Mouse (Mus musculus) macrophage (primary cell): Measurements from ENCODE around the gene Gm10318. TPM values are rescaled to one million over a fixed set of nuclear protein-coding genes. Genes with fewer than 3 reads are reported as not detected.

Experiments used
- H3K27ac ChIP-seq: fragments of 350-480 bp; formaldehyde crosslinking; 2 replicates; pipeline ENCODE4 v1.9.0; 2021
- H3K36me3 ChIP-seq: fragments of 350-480 bp; formaldehyde crosslinking; 2 replicates; pipeline ENCODE4 v1.9.0; 2021; ENCODE audit errors: inconsistent target
- H3K4me3 ChIP-seq: fragments of 350-480 bp; formaldehyde crosslinking; 2 replicates; pipeline ENCODE4 v1.9.0; 2021; ENCODE audit errors: inconsistent target
- H3K79me2 ChIP-seq: fragments of 350-480 bp; formaldehyde crosslinking; 2 replicates; pipeline ENCODE4 v1.9.0; 2021; ENCODE audit errors: inconsistent target
- WGBS: methylation state at CpG from one replicate; pipeline ENCODE4 v1.1.7; 2026; ENCODE audit warnings: inconsistent platforms; ENCODE audit not compliant: missing documents; 5-methylcytosine and 5-hydroxymethylcytosine counted together
- polyA plus RNA-seq: library from polyadenylated mRNA; stranded (reverse); fragments of 250-400 nt; gene quantifications from 3 replicates; pipeline ENCODE4 v1.2.4, GENCODE M21; 2018; ENCODE audit warnings: inconsistent platforms

Gm10318 gene
- polyA plus RNA-seq, 1 experiment from 2014 or later: not detected

DNA sequence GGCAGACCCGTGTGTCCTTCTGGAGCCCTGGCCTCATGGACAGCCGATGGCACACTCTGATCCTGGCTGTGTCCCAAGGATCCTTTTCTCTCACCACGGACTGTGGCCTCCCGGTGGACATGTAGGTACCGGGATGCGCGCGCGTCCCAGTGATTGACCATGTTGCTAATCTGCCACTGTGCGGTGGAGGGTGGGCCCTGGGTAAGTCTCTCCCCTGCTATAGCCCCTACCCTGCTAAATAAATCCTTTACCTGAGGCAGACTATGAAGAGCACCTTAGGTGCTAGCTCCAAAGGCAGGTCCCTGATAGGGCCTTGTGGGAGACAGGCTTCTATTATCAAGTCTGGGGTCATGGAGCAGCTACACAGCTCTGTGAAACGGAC lies 12.1 kb downstream of the Gm10318 start:
- Histone ChIP-seq H3K36me3 (no peaks in the 10 kb centered on the region), H3K27ac (no peak overlapping the region), H3K4me3 (no peak overlapping the region), H3K79me2 (no peaks in the 10 kb centered on the region)
- WGBS: 25% methylated on average over 11 of the region's 11 CpGs

DNA sequence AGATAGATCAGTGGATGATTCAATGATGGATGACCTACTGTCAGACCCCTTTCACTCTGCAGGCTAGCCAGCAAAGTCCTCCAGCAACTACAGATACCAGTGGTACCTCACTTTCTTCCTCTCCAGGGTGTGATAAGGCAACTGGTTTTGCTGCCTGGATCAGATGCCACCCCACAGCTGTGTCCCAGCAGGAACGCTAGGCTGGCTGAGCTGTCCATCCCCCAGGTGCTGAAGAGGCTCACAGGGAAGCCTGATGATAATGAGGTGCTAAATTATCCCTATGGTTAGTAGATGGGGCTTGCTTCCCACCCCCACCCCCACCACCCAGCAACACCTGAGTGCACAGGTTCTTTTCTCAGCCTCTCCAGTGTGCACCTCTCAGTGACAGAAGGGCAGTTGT lies 14.9 kb downstream of the Gm10318 start:
- no peak overlapping the region for H3K4me3 ChIP-seq
- no peaks in the 10 kb centered on the region for H3K36me3 ChIP-seq
- H3K27ac ChIP-seq: no peak overlapping the region
- WGBS: 86% methylated on average over 1 of the region's 1 CpGs
- no peaks in the 10 kb centered on the region for H3K79me2 ChIP-seq

DNA sequence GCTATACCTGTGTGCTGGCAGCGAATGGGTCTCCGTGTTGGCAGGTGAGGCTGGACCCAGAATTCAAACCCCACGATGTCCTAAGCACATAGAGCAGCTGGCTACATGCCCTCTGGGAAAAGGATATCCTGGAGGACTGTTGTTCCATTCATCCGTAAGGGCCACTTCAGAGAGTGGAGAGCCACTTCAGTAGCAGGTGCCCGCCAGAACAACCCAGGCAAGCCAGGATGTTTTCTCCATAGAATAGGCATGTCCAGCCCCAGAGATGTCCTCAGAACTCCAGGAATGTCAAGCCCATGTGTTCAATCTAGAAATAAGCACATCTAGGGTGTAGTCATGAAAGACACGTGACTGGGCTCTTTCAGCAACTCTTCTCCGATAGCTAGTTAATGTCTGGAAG lies 17.0 kb downstream of the Gm10318 start:
- H3K27ac ChIP-seq: no peak overlapping the region
- H3K4me3 ChIP-seq: no peak overlapping the region
- no peaks in the 10 kb centered on the region for H3K79me2 ChIP-seq
- 89% methylated on average over 7 of the region's 7 CpGs for WGBS
- H3K36me3 ChIP-seq: no peaks in the 10 kb centered on the region

DNA sequence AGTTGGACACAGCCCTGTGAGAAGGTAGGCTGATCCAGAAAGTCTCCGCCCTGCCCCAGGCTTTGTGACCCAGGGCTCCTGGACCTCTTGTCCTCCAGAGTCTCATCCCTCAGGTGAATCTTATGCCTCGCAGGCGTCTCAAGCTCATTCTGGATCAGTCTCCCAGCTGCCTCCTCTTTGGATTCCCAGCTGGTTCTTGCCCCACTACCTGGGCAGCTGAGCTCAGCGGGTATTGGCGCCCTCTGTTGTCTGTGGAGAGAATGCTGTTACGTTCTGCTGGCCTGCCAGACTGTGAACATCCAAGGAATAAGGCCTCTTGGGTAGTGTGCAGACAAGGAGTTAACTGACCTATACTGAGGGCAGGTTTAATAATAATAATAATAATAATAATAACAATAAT lies 26.3 kb downstream of the Gm10318 start:
- H3K79me2 ChIP-seq: no peaks in the 10 kb centered on the region
- H3K4me3 ChIP-seq: no peak overlapping the region
- H3K36me3 ChIP-seq: no peaks in the 10 kb centered on the region
- no peak overlapping the region for H3K27ac ChIP-seq
- 76% methylated on average over 4 of the region's 6 CpGs for WGBS

DNA sequence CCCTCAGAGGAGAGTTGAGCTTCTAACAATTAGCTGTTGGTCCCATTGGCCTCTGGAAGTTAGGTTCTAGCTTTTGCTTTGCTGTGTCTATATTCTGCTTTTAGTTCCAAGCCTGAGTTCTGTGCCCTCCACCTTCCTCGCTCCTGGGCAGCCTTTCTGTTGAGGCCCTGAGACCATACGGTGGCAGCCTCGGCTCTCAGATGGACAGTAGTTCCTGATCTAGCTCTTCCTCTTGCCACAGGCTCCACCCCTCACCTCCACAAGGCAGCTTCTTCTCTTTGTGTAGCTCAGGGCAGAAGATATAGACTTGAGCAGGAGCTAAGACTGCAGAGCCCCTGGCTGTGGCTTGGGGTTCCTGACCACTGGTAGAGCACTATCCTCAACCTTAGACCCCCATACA lies 27.6 kb downstream of the Gm10318 start:
- H3K4me3 ChIP-seq: no peak overlapping the region
- H3K36me3 ChIP-seq: no peaks in the 10 kb centered on the region
- WGBS: 22% methylated on average over 3 of the region's 3 CpGs
- no peak overlapping the region for H3K27ac ChIP-seq
- H3K79me2 ChIP-seq: no peaks in the 10 kb centered on the region

DNA sequence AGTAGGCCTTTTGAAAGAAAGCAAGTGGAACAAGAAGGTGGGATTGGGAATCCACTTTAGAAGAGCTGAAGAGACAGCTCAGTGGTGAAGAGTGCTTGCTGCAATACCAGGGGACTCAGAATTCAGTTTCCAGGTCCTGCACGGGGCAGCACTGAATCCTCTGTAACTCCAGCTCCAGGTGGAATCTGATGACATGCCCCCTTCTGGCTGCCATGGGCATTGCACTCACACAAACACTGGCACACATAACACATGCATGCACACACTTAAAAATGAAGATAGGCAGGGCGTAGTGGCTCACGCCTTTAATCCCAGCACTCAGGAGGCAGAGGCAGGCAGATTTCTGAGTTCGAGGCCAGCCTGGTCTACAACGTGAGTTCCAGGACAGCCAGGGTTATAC lies 29.9 kb downstream of the Gm10318 start:
- Histone ChIP-seq H3K27ac (no peak overlapping the region), H3K4me3 (no peak overlapping the region)

DNA sequence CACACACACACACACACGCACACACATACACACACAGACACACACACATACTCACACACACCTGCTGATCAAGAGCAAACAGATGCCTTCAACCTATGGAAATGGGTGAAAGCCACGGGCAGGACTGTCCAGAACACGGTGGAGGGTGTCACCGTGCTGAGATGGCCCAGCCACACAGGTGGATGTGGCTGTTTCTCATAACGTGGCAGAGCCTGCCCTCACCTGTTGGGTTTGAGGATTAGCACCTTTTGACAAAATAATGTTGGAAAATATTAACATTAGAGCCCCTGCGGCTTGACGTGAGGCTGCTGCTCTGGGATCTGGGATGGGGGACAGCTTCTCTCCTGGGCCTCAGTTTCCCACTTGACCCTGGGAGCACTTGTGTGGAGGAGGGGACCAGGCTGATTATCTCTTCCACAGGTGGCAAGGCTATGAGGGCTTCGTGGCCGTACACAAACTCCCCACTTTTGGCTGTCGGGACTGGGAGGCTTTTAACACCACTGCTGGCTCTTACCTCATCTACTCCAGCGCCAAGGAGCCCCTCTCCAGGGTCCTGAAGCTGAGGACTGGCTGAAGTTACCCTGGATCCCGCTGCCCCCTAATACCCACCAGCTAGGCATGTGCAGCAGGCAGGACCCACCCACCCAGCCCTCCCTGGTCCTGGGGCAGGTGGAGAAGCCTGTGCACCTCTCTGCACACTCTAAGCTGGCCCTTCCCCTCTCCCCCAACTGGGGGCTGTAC lies 33.5 kb downstream of the Gm10318 start:
- no peaks in the 10 kb centered on the region for H3K36me3 ChIP-seq
- WGBS: 73% methylated on average over 12 of the region's 12 CpGs
- no peaks in the 10 kb centered on the region for H3K79me2 ChIP-seq
- no peak overlapping the region for H3K27ac ChIP-seq
- H3K4me3 ChIP-seq: no peak overlapping the region

More for the DNA sequence above, 29.9 kb downstream of the Gm10318 start:
- 82% methylated on average over 5 of the region's 5 CpGs for WGBS
- Histone ChIP-seq H3K36me3 (no peaks in the 10 kb centered on the region), H3K79me2 (no peaks in the 10 kb centered on the region)

DNA sequence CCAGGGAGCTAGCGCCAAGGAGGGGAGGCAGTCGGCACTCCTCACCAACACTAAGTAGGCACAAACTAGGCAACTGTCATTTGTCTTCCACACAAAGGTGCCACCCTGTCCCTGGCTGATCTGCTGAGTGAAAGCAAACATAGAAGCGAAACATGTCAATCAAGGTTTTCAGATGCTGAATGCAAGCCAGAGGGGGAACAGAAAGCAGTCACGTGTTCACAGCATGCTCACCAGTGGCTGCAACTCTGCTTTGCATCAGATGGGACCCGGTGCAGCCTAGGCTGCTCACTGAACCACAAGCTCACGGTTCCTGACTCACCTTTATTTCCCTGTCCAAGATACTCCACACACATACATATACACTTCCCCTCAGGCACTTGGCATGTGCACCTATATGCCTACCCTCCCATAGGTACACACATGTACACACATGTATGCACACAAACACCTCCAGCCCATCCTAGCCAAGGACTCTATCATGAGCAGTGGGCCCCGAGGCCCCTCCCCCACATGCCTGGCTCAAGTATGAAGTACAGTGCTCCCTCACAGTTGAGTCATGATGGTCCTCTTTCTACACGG lies 38.4 kb downstream of the Gm10318 start:
- no peak overlapping the region for H3K4me3 ChIP-seq
- no peaks in the 10 kb centered on the region for H3K36me3 ChIP-seq
- no peak overlapping the region for H3K27ac ChIP-seq
- WGBS: 75% methylated on average over 8 of the region's 8 CpGs
- H3K79me2 ChIP-seq: no peaks in the 10 kb centered on the region

DNA sequence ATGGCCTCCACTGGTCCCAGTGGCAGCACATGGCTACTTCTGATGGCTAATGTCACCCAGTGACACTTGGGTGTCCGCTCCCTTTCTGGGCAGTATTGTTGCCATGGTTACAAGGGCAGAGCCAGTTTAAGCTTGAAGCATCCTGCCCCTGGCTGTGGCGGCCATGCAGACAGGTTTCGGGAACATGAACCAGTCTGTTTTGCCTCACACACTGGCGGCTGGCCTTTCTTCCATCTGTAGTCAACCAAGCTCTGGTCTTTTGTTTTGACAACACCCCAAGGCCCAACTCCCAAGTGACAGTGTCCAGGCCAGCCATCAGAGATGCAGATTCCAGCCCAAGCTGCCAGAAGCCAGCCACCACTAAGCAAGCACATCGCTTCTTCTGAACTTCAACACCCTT lies 42.9 kb downstream of the Gm10318 start:
- 90% methylated on average over 5 of the region's 5 CpGs for WGBS
- Histone ChIP-seq H3K79me2 (no peaks in the 10 kb centered on the region), H3K4me3 (no peak overlapping the region), H3K27ac (no peak overlapping the region), H3K36me3 (no peaks in the 10 kb centered on the region)

DNA sequence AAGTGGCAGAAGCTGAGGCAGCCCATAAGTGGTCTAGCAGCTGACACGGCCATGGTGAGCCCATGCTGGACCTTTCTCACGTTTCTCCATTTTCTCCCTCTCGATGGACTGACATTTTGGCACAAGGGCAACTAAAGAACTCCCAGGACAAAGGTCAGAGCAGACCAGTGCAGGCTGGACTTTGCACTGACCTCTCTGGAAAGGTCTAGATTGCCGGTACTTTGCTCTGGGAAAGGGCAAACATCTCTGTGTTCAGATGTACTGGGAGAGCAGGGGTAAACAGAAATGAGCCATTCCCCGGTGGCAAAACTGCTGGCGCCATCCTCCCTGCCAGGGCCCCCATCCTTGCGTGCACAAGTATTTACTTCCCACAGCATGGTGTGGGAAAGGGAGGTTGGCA lies 47.5 kb downstream of the Gm10318 start:
- Histone ChIP-seq H3K27ac (no peak overlapping the region), H3K36me3 (no peaks in the 10 kb centered on the region), H3K79me2 (no peaks in the 10 kb centered on the region), H3K4me3 (no peak overlapping the region)
- 65% methylated on average over 7 of the region's 7 CpGs for WGBS

DNA sequence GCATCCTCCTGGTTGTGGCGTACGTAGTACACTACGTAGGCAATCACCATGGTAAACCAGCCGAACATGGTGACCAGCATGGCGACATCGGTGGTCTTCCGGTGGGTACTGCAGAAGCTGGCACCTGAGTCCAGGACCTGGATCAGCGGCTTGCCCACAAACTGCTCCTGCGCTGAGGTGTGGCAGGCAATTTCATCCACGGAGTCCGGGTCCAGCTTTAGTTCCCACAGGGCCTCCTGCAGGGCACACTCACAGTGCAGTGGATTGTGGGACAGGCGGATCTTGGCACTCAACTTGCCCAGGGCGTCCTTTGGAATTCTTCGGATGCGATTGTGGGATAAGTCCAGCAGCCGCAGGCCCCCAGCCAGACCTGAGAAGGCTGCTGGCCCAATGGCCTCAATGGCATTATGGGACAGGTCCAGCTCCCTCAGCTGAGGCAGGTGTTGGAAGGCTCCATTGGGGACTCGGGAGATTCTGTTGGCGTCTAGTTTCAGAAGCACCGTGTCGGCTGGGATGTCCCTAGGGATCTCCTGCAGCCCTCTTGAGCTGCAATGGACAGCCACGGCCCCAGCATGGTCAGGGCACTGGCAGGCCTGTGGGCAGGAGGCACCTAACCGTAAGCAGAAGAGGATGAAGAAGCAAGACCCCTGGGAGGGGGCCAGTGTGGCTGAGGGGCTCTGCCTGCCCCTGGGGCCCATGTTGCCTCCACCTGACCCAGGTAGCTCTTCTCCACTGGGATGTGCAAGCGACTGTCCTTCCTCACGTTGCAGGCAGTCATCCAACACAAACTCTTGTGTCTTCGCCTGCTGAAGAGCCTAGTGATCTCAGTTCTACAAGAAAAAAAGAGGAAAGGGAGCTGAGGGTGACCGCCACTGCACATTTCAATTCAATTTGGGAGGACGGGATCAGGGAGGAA lies 48.5 kb downstream of the Gm10318 start:
- 92% methylated on average over 27 of the region's 27 CpGs for WGBS
- Histone ChIP-seq H3K79me2 (no peaks in the 10 kb centered on the region), H3K27ac (no peak overlapping the region), H3K36me3 (no peaks in the 10 kb centered on the region), H3K4me3 (no peak overlapping the region)

DNA sequence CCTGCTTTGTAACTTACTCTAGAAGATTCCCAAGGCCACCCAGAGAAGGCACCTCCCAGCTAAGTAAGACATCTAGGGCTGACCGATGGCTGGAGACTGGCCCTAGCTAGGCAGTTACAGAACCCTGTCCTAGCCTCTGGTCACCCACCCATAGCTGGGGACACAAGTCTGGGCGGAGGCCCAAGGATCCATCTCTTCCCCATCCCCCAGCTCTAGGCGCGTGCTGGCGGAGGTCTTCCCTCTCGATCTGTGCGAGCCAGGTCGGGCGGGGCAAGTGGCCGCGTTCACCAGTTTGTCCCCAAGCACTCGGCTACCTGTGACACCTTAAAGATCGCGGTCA lies 49.2 kb downstream of the Gm10318 start:
- 14% methylated on average over 12 of the region's 14 CpGs for WGBS
- Histone ChIP-seq H3K36me3 (no peaks in the 10 kb centered on the region), H3K4me3 (no peak overlapping the region), H3K79me2 (no peaks in the 10 kb centered on the region), H3K27ac (no peak overlapping the region)

DNA sequence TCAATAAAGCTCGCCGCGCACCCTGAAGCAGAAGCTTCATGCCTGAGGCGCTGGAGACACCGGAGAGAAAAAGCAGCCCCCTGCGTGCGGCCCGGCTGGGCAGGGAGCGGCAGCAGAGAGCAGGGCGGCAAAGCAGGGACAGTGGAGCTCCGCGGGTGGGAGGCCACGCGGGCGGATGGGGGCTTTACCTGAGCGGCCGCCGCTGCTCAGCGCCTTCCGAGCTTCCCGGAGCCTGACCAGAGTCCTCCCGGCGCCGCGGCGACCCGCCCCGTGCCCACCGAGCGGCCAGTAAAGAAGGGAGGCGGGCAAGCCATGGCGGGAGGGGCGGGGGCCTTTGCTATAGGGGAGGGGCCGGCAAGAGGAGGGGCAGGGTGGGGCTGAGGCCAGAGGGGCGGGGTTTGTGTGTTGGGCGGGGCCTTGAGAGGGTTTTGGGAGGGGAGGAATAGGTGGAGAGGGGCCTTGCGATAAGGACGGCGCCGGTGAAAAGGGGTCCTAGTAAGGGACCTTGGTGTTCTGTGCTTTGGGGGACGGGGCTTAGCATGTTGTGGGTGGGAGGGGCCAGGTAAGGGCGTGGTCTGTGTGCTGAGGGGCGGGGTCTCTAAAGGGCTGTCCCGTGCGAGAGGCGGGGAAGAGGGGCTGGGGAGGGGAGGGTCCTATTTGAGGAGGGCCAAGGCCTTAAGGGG lies 49.7 kb downstream of the Gm10318 start, which contains the start of gene Lrrc3:
TSS of gene Lrrc3 (minus strand) at position 326 of the 683 bp plus-strand sequence.
- no peak within 1 kb of the TSS for H3K27ac ChIP-seq
- no peak within 1 kb of the TSS for H3K4me3 ChIP-seq
- WGBS: 0% methylated on average over 33 of the region's 46 CpGs
- H3K79me2 ChIP-seq: no peaks in the 10 kb centered on the region
- no peaks in the 10 kb centered on the region for H3K36me3 ChIP-seq

DNA sequence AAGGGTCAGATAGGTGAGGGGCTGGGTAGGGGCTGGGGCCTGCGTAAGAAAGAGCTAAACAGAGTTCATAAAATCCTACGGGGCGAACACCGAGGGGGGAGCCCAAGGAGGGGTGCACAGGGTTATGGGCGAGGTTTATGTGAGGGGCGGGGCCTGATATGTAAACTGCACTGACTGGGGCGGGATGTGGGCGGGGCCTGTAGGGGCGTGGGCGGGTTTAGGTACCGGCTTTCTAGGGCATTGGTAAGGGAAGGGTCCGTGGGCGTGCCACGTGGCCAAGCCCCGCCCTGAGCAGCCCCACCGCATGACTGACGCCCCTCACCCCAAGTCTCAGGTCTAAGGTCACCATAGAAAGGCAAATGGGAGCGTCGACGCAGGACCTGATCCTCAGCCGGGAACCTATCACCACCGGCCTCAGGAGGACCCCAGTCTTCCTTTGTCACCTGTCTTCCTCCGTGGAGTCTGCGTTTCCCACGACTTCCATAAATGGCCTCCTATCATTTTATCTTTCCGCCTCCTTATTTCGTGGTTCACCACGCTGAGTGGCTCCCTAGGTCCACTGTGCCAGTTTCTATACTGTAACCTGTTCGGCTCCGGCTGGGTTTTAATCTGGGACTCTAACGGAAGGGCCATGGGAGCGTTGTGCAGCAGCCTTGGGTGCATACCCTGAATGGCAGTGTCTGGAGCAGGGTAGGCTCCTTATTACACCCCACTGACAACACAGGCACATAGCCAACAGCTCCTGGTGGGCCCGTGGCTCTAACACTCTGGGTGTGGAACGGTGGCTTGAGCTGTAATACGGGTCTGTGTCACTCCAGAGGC lies 50.4 kb downstream of the Gm10318 start:
- Histone ChIP-seq H3K79me2 (no peaks in the 10 kb centered on the region), H3K36me3 (no peaks in the 10 kb centered on the region), H3K4me3 (no peak overlapping the region), H3K27ac (no peak overlapping the region)
- WGBS: 5% methylated on average over 35 of the region's 35 CpGs
